Mouse (Mus musculus) brain, embryonic 14.5 days (tissue): Measurements from ENCODE around the gene Kat6b.

Experiments
- CTCF ChIP-seq: fragments of 200-500 bp; IDR thresholded peaks from 2 replicates; pipeline ENCODE4 v1.5.1; 2012; ENCODE audit warnings: inconsistent platforms, mild to moderate bottlenecking, moderate library complexity, borderline replicate concordance; ENCODE audit not compliant: insufficient read depth, insufficient read length; ENCODE audit errors: extremely low read depth
- POLR2A ChIP-seq: fragments of 200-500 bp; IDR thresholded peaks from 2 replicates; pipeline ENCODE4 v1.6.1; 2012; ENCODE audit warnings: mild to moderate bottlenecking, inconsistent platforms, borderline replicate concordance; ENCODE audit not compliant: poor library complexity, insufficient read depth, insufficient read length, severe bottlenecking; ENCODE audit errors: extremely low read depth

DNA sequence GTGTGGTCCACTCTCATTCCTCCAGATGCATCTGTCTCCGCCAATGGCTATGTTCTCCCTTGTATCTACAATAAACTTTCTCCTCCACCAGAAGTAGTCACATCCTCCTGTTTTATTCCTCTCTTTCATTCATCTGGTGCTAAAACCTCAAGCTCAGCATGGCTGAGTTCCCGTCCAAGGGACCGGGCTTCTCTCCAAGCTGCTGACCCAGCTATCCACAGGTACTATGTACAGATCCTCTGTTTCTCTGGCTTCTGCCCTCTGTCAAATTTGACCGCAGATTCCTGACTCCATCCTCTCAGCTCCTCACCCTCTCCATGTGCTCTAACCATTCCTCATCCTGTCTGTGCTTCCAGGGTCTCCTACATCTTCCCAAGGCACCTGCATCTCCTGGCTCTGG lies 22.1 kb upstream of the Kat6b start:
- TF ChIP-seq CTCF: no peak
- TF ChIP-seq POLR2A: no peak
